Mouse (Mus musculus) hindbrain, postnatal 0 days (tissue): ENCODE data around the gene Vmn2r95. TPM values are rescaled to one million over a fixed set of nuclear protein-coding genes. Genes with fewer than 3 reads are reported as not detected.
"Not testable (repeated sequence)": the region's sequence is repeated elsewhere in the genome, so short reads cannot be mapped to it uniquely, and the experiment has no call there.

Experiments
- ATAC-seq: fragments of 200-750 bp; cut with Nextera tagmentation; 2 replicates; pipeline ENCODE4 v1.8.0; 2017; ENCODE audit warnings: mild to moderate bottlenecking, moderate TSS enrichment, moderate library complexity
- DNase-seq: peaks from one replicate; pipeline ENCODE4 v3.0.0-alpha.2; 2015; ENCODE audit warnings: low spot score
- H3K27ac ChIP-seq: fragments of 300-500 bp; sonication (generic); 2 replicates; pipeline ENCODE4 v1.5.1; 2014; ENCODE audit warnings: mild to moderate bottlenecking
- H3K27me3 ChIP-seq: fragments of 300-500 bp; sonication (generic); 2 replicates; pipeline ENCODE4 v1.6.1; 2014; ENCODE audit warnings: low read length, mixed read lengths; ENCODE audit not compliant: insufficient read depth
- H3K36me3 ChIP-seq: fragments of 300-500 bp; sonication (generic); 2 replicates; pipeline ENCODE4 v1.6.1; 2014; ENCODE audit warnings: low read length, mixed read lengths; ENCODE audit not compliant: insufficient read depth
- H3K4me1 ChIP-seq: fragments of 300-500 bp; sonication (generic); 2 replicates; pipeline ENCODE4 v1.6.1; 2014; ENCODE audit warnings: antibody characterized with exemption, low read length, mixed read lengths; ENCODE audit not compliant: insufficient read depth
- H3K4me2 ChIP-seq: fragments of 300-500 bp; sonication (generic); 2 replicates; pipeline ENCODE4 v1.6.1; 2014; ENCODE audit warnings: low read depth, mild to moderate bottlenecking, low read length, moderate library complexity, mixed read lengths
- H3K4me3 ChIP-seq: fragments of 300-500 bp; sonication (generic); 2 replicates; pipeline ENCODE4 v1.5.1; 2014; ENCODE audit warnings: low read length
- H3K9ac ChIP-seq: fragments of 300-500 bp; sonication (generic); replicated peaks from 2 replicates; pipeline ENCODE4 v1.6.1; 2014; ENCODE audit warnings: mild to moderate bottlenecking, low read length, moderate library complexity, mixed read lengths
- H3K9me3 ChIP-seq: fragments of 300-500 bp; sonication (generic); 2 replicates; pipeline ENCODE4 v1.6.1; 2016; ENCODE audit warnings: low read length, mixed read lengths
- CTCF ChIP-seq: IDR thresholded peaks from 2 replicates; pipeline ENCODE4 v1.5.1; 2016; ENCODE audit warnings: antibody characterized with exemption, control low read depth, low read depth
- WGBS: fragments of 180-500 bp; shearing (Covaris S2); extraction: QIAGEN DNeasy Blood & Tissue Kit; methylation state at CpG from one replicate; pipeline ENCODE4 v1.1.7; 2014; 5-methylcytosine and 5-hydroxymethylcytosine counted together
- polyA plus RNA-seq: library from polyadenylated mRNA; unstranded; fragments of >200 nt; fragmentation: Nextera tagmentation; extraction: Ambion mirVana; gene quantifications from 2 replicates; pipeline ENCODE4 v1.2.1, GENCODE M21; 2015
- total RNA-seq: library from RNA; depleted of rRNA; stranded (reverse); fragments of >200 nt; gene quantifications from 2 replicates; pipeline ENCODE4 v1.2.3, GENCODE M21; 2014; rRNA removed

The Vmn2r95 gene
- total RNA-seq (not detected in 2 replicates), polyA plus RNA-seq (not detected in 2 replicates)

DNA sequence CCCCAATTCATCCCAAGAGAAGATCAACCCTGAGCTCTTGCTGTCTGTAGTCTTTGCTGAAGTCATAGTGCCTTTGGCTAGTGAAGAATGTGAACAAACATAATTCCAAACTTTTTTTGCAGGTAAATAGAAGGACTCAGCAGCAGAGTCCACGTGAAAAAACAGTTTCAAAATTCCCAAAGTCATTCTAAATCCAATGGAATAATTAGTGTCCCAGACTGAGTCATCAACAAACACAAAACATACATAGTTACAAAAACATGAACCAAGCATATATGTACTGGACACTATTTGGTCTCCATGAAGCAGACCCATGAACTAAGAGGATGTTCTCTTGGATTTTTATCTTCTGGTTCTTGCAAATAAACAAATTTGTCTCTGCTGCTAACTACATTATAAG is at the start of gene Vmn2r95:
Gene Vmn2r95, plus strand, starts transcription at position 301 of the 400 bp plus-strand sequence.
- no peak for ATAC-seq

DNA sequence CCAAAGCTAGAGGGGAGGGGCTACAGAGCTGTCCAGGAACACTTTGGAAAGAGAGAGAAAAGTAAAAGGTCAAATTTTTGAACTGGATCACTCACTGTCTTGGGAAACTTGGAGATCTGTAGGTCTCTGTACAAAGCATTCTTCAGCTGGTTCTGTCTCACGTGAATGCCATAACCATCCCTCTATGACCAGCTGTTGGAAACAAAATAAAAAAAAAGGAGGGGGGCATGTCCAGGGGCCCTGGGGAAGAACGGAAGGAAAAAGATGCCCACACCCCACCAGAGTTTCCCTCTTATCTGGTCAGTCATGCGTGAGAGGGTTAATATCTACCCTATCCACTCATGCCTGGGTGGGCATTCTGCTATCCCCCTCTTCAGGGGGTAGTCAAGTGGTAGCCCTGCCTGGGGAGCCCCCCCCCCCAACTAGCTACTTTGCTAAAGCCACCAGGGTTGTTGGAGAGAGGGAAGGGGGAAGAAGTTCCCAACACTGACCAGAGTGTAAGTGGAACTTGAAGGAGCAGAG is 31.8 kb downstream of the Vmn2r95 start:
- Histone ChIP-seq H3K4me1 (no peaks in the 10 kb centered on the region), H3K4me3 (no peak overlapping the region), H3K9me3 (peaks cover 2% of the 10 kb centered on the region; the same call in 1 of the 2 replicates), H3K27me3 (no peaks in the 10 kb centered on the region), H3K36me3 (no peaks in the 10 kb centered on the region), H3K9ac (no peak overlapping the region), H3K4me2 (no peak overlapping the region), H3K27ac (no peak overlapping the region)
- no peak for DNase-seq
- 81% methylated on average over 3 of the region's 3 CpGs for WGBS
- ATAC-seq = no peak
- TF ChIP-seq CTCF = no peak

More for the DNA sequence above, at the start of gene Vmn2r95:
- H3K27me3 ChIP-seq = no peaks in the 10 kb centered on the region
- H3K27ac ChIP-seq = no peak within 1 kb of the TSS
- TF ChIP-seq CTCF = no peak
- DNase-seq = no peak
- WGBS = 27% methylated on average over 1 of the region's 1 CpGs
- H3K4me3 ChIP-seq = no peak within 1 kb of the TSS
- no peak within 1 kb of the TSS for H3K9ac ChIP-seq
- no peaks in the 10 kb centered on the region for H3K36me3 ChIP-seq
- H3K9me3 ChIP-seq = no peaks in the 10 kb centered on the region
- no peaks in the 10 kb centered on the region for H3K4me1 ChIP-seq
- H3K4me2 ChIP-seq = no peak within 1 kb of the TSS

DNA sequence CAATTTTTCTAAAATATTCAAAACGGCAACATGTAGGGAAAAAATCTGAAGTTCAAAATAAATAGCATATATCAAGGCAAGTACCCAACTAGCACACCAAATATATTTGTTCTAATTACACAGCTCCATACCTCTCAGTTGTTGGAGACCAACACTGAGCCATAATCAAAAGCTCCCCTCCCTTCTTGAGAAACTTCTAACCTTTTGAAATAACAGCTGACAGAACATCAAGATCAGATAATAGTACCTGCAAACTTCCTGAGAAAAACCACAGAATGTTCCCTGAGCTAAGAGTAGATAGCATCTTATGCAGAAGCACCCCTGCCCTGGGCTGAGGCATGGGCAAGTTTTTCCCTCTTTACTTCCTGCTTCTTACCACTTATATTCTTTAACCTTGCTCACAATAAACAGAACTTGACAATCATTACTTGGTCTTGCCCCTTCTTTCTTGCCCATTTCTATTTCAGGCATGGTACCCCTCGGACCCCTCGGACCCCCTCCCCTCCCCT is 34.3 kb downstream of the Vmn2r95 start:
- not testable (repeated sequence) for ATAC-seq, H3K4me1 ChIP-seq, DNase-seq, H3K4me3 ChIP-seq, H3K27ac ChIP-seq, H3K36me3 ChIP-seq, H3K4me2 ChIP-seq, H3K27me3 ChIP-seq, H3K9ac ChIP-seq, H3K9me3 ChIP-seq
- 88% methylated on average over 3 of the region's 3 CpGs for WGBS

DNA sequence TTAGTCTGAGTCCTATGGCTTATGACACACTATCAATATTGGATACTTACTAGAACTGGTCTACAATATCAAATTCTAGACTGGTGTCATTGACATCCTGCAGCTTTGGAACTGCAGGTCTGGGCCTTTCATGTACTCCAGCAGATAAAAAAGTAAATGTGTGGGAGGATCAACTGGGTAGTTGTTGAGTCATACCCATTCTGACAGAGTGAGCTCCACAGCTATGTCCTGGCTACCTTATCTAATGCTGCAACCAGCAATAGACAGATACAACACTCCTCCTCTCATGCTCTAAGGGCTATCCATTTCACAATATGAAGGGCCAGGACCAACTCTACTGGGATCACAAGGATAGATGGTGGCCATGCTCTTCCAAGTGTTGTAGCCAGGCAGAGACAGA is 38.8 kb downstream of the Vmn2r95 start:
- Histone ChIP-seq H3K4me2 (no peak overlapping the region), H3K4me3 (no peak overlapping the region), H3K9ac (no peak overlapping the region), H3K27ac (no peak overlapping the region), H3K27me3 (no peaks in the 10 kb centered on the region), H3K36me3 (no peaks in the 10 kb centered on the region), H3K4me1 (no peaks in the 10 kb centered on the region), H3K9me3 (peaks cover 7% of the 10 kb centered on the region; the same call in 1 of the 2 replicates)
- TF ChIP-seq CTCF = no peak
- DNase-seq (no peak), ATAC-seq (no peak)

DNA sequence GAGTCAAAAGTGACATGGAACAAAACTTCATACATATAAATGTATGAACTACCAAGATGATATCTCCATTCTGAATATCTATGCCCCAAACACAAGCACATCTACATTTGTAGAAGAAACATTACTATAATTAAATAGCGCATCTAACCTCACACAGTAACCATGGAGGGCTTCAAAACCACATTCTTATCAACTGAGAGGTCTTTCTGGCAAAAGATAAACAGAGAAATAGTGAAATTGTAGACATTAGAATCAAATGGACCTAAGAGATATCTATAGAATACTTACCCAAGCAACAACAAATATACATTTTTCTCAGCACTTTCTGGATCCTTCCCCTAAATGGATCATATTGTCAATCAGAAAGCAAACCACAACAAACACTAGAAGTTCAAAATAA is 56.0 kb downstream of the Vmn2r95 start:
- no peaks in the 10 kb centered on the region for H3K36me3 ChIP-seq
- H3K4me1 ChIP-seq = no peaks in the 10 kb centered on the region
- ATAC-seq (no peak), DNase-seq (no peak)
- H3K9ac ChIP-seq = no peak overlapping the region
- no peak overlapping the region for H3K4me2 ChIP-seq
- 75% methylated on average over 1 of the region's 1 CpGs for whole genome bisulfite sequencing
- no peak for TF ChIP-seq CTCF
- H3K27me3 ChIP-seq = no peaks in the 10 kb centered on the region
- H3K9me3 ChIP-seq = 0 out of 2 replicates have a peak, but pooled peaks cover 5% of the 10 kb centered on the region
- no peak overlapping the region for H3K27ac ChIP-seq
- H3K4me3 ChIP-seq = no peak overlapping the region

Other genes with a start within 250 kb of the Vmn2r95 start
- not detected in 2 replicates for gene Vmn2r94, start 146.3 kb upstream of the Vmn2r95 start, total RNA-seq
- not detected in 2 replicates for gene Vmn2r94, start 146.3 kb upstream of the Vmn2r95 start, polyA plus RNA-seq
- not detected in 2 replicates for gene Vmn2r93, start 126.0 kb upstream of the Vmn2r95 start, total RNA-seq
- gene Vmn2r93, start 126.0 kb upstream of the Vmn2r95 start, polyA plus RNA-seq = not detected in 2 replicates
- not detected in 2 replicates for gene Vmn2r96, start 149.1 kb downstream of the Vmn2r95 start, total RNA-seq
- gene Vmn2r96, start 149.1 kb downstream of the Vmn2r95 start, polyA plus RNA-seq = not detected in 2 replicates